Mouse (Mus musculus): ENCODE data around the gene Itih4. TPM values are rescaled to one million over a fixed set of nuclear protein-coding genes. Genes with fewer than 3 reads are reported as not detected.

The Itih4 gene
- polyA plus RNA-seq, 1 experiment from 2014 or later, result not detected

DNA sequence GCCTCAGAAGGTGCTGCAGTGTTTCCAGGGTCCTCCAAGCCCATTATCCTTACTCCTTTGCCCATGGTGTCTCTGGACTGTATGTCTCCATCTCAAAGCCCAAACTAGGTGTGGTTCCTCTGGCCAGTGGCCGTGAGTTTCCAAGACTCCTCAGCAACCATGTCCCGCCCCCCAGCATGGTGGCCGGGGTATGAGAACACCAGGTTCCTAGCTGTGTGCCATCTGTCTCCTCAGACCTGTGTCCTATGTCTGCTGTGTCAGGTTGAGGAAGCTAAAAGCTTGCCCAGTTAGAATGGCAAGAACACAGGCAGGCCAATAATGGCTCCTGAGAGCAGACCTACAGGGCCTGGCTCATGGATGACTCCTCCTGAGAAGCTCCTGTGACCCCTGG is 4.6 kb upstream of the Itih4 start:
- 95% methylated on average over 3 of the region's 3 CpGs for WGBS
- Histone ChIP-seq H3K36me3 (ENCODE audit: control insufficient read depth, insufficient read depth, low read length) (no peaks in the 10 kb centered on the region), H3K9me3 (ENCODE audit: control insufficient read depth, low read length) (no peaks in the 10 kb centered on the region), H3K4me2 (replicated peaks; ENCODE audit: low read depth, low read length) (no peak overlapping the region), H3K4me1 (replicated peaks; ENCODE audit: control insufficient read depth, insufficient read depth, low read length) (no peaks in the 10 kb centered on the region), H3K27ac (ENCODE audit: low read depth, low read length) (no peak overlapping the region), H3K9ac (ENCODE audit: low read depth, low read length) (no peak overlapping the region), H3K27me3 (ENCODE audit: control insufficient read depth, insufficient read depth, low read length) (no peaks in the 10 kb centered on the region), H3K4me3 (ENCODE audit: low read depth, low read length) (no peak overlapping the region)
- DNase-seq (ENCODE audit: low spot score) (no peak), ATAC-seq (ENCODE audit: low FRiP score) (no peak)

- 22% methylated on average over 3 of the region's 3 CpGs for WGBS
- H3K4me1 ChIP-seq (replicated peaks; ENCODE audit: control insufficient read depth, insufficient read depth, low read length), result no peaks in the 10 kb centered on the region
These were observed 978 bp upstream of the Itih4 start for GRCm38 (mm10) chr14:30885298-30885697.

GRCm38 (mm10) chr14:30888271-30888732 is 2.0 kb downstream of the Itih4 start:
- ATAC-seq (ENCODE audit: low FRiP score), result no peak
- H3K27me3 ChIP-seq (ENCODE audit: control insufficient read depth, insufficient read depth, low read length), result no peaks in the 10 kb centered on the region
- DNase-seq (ENCODE audit: low spot score), result no peak

More at GRCm38 (mm10) chr14:30885298-30885697, 978 bp upstream of the Itih4 start:
- ATAC-seq (ENCODE audit: low FRiP score) (no peak), DNase-seq (ENCODE audit: low spot score) (no peak)
- H3K36me3 ChIP-seq (ENCODE audit: control insufficient read depth, insufficient read depth, low read length), result no peaks in the 10 kb centered on the region
- H3K9me3 ChIP-seq (ENCODE audit: control insufficient read depth, low read length), result no peaks in the 10 kb centered on the region
- H3K27me3 ChIP-seq (ENCODE audit: control insufficient read depth, insufficient read depth, low read length), result no peaks in the 10 kb centered on the region
- H3K4me3 ChIP-seq (ENCODE audit: low read depth, low read length), result no peak overlapping the region
- H3K27ac ChIP-seq (ENCODE audit: low read depth, low read length), result no peak overlapping the region
- no peak overlapping the region for H3K9ac ChIP-seq (ENCODE audit: low read depth, low read length)
- no peak overlapping the region for H3K4me2 ChIP-seq (replicated peaks; ENCODE audit: low read depth, low read length)

GRCm38 (mm10) chr14:30899972-30900371 is 13.7 kb downstream of the Itih4 start:
- no peak overlapping the region for H3K4me2 ChIP-seq (replicated peaks; ENCODE audit: low read depth, low read length)
- H3K9ac ChIP-seq (ENCODE audit: low read depth, low read length), result no peak overlapping the region
- no peaks in the 10 kb centered on the region for H3K9me3 ChIP-seq (ENCODE audit: control insufficient read depth, low read length)
- H3K36me3 ChIP-seq (ENCODE audit: control insufficient read depth, insufficient read depth, low read length), result no peaks in the 10 kb centered on the region
- no peak for DNase-seq (ENCODE audit: low spot score)
- no peak overlapping the region for H3K27ac ChIP-seq (ENCODE audit: low read depth, low read length)
- no peaks in the 10 kb centered on the region for H3K4me1 ChIP-seq (replicated peaks; ENCODE audit: control insufficient read depth, insufficient read depth, low read length)
- ATAC-seq (ENCODE audit: low FRiP score), result no peak
- H3K4me3 ChIP-seq (ENCODE audit: low read depth, low read length), result no peak overlapping the region
- no peaks in the 10 kb centered on the region for H3K27me3 ChIP-seq (ENCODE audit: control insufficient read depth, insufficient read depth, low read length)
- WGBS, result 31% methylated on average over 3 of the region's 3 CpGs

More at GRCm38 (mm10) chr14:30888271-30888732, 2.0 kb downstream of the Itih4 start:
- no peaks in the 10 kb centered on the region for H3K9me3 ChIP-seq (ENCODE audit: control insufficient read depth, low read length)
- H3K4me2 ChIP-seq (replicated peaks; ENCODE audit: low read depth, low read length), result no peak overlapping the region
- no peaks in the 10 kb centered on the region for H3K36me3 ChIP-seq (ENCODE audit: control insufficient read depth, insufficient read depth, low read length)
- H3K4me3 ChIP-seq (ENCODE audit: low read depth, low read length), result no peak overlapping the region
- WGBS, result 24% methylated on average over 9 of the region's 9 CpGs
- H3K9ac ChIP-seq (ENCODE audit: low read depth, low read length), result no peak overlapping the region
- H3K4me1 ChIP-seq (replicated peaks; ENCODE audit: control insufficient read depth, insufficient read depth, low read length), result no peaks in the 10 kb centered on the region
- no peak overlapping the region for H3K27ac ChIP-seq (ENCODE audit: low read depth, low read length)

DNA sequence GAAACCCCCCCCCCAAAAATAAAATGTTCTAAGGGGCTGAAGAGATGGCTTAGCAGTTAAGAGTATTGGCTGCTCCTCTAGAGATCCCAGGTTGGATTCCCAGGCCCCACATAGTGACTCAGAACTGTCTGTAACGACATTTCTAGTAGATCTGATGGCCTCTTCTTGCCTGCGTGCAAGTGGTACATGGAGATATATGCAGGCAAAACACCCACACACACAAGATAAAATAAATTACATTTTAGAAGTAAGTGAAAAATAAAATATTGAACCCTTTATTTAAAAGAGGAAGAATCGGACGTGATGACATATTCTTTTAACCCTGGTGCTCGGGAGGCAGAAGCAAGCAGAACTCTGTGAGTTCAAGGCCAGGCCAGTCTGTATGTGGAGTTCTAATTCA is 16.4 kb downstream of the Itih4 start:
- H3K27me3 ChIP-seq (ENCODE audit: control insufficient read depth, insufficient read depth, low read length), result no peaks in the 10 kb centered on the region
- H3K36me3 ChIP-seq (ENCODE audit: control insufficient read depth, insufficient read depth, low read length), result no peaks in the 10 kb centered on the region
- DNase-seq (ENCODE audit: low spot score) (no peak), ATAC-seq (ENCODE audit: low FRiP score) (no peak)
- no peaks in the 10 kb centered on the region for H3K4me1 ChIP-seq (replicated peaks; ENCODE audit: control insufficient read depth, insufficient read depth, low read length)
- no peak overlapping the region for H3K27ac ChIP-seq (ENCODE audit: low read depth, low read length)
- no peak overlapping the region for H3K9ac ChIP-seq (ENCODE audit: low read depth, low read length)
- no peak overlapping the region for H3K4me3 ChIP-seq (ENCODE audit: low read depth, low read length)
- 95% methylated on average over 5 of the region's 5 CpGs for WGBS
- H3K9me3 ChIP-seq (ENCODE audit: control insufficient read depth, low read length), result no peaks in the 10 kb centered on the region
- no peak overlapping the region for H3K4me2 ChIP-seq (replicated peaks; ENCODE audit: low read depth, low read length)

DNA sequence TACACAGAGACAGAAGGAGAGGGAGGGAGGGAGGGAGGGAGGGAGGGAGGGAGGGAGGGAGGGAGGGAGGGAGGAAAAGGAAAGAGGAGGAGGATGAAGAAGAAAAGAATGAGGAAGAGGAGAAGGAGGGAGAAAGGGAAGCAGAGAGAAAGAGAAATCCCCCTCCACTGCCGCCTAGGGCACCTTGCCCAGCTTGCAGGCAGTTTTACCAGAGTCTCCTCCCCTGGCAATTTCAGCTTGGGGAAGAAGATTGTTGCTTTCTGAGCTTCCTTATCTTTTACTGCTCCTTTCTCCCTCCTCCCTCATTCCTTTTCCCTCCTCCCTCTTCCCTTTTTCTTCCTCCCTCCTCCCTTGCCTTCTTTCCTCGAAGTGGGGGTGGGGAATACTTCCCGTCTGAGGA is 16.8 kb downstream of the Itih4 start:
- no peak overlapping the region for H3K9ac ChIP-seq (ENCODE audit: low read depth, low read length)

DNA sequence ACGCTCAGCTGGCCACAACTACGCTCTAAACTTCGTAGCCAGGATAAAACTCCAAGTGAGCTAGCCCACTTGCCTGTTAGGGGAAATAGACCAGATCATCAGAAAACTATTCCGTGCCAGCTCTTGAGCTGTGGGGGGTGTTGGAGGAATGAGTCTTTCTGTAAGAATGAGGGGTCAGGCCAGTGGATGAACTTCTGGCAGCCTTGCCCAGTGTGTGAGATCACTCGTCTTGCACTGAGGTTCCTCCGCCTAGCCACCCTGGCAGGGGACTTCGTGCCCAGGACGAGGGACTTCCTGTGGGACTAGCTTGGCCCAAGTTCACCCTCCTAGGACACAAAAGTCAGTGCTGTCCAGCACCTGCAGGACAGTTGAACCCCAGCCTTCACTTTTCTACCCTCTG is 18.0 kb downstream of the Itih4 start:
- Histone ChIP-seq H3K36me3 (ENCODE audit: control insufficient read depth, insufficient read depth, low read length) (no peaks in the 10 kb centered on the region), H3K9ac (ENCODE audit: low read depth, low read length) (no peak overlapping the region), H3K27me3 (ENCODE audit: control insufficient read depth, insufficient read depth, low read length) (no peaks in the 10 kb centered on the region), H3K4me1 (replicated peaks; ENCODE audit: control insufficient read depth, insufficient read depth, low read length) (no peaks in the 10 kb centered on the region), H3K27ac (ENCODE audit: low read depth, low read length) (no peak overlapping the region), H3K9me3 (ENCODE audit: control insufficient read depth, low read length) (no peaks in the 10 kb centered on the region), H3K4me2 (replicated peaks; ENCODE audit: low read depth, low read length) (no peak overlapping the region), H3K4me3 (ENCODE audit: low read depth, low read length) (no peak overlapping the region)
- WGBS, result 84% methylated on average over 8 of the region's 8 CpGs
- ATAC-seq (ENCODE audit: low FRiP score) (no peak), DNase-seq (ENCODE audit: low spot score) (no peak)

More for the DNA sequence above, 16.8 kb downstream of the Itih4 start:
- Histone ChIP-seq H3K36me3 (ENCODE audit: control insufficient read depth, insufficient read depth, low read length) (no peaks in the 10 kb centered on the region), H3K27ac (ENCODE audit: low read depth, low read length) (no peak overlapping the region), H3K27me3 (ENCODE audit: control insufficient read depth, insufficient read depth, low read length) (no peaks in the 10 kb centered on the region), H3K4me3 (ENCODE audit: low read depth, low read length) (no peak overlapping the region), H3K4me1 (replicated peaks; ENCODE audit: control insufficient read depth, insufficient read depth, low read length) (no peaks in the 10 kb centered on the region), H3K4me2 (replicated peaks; ENCODE audit: low read depth, low read length) (no peak overlapping the region), H3K9me3 (ENCODE audit: control insufficient read depth, low read length) (no peaks in the 10 kb centered on the region)
- 66% methylated on average over 3 of the region's 3 CpGs for WGBS
- DNase-seq (ENCODE audit: low spot score), result no peak
- no peak for ATAC-seq (ENCODE audit: low FRiP score)

- 95% methylated on average over 6 of the region's 6 CpGs for WGBS
- Histone ChIP-seq H3K4me3 (ENCODE audit: low read depth, low read length) (no peak overlapping the region), H3K27me3 (ENCODE audit: control insufficient read depth, insufficient read depth, low read length) (no peaks in the 10 kb centered on the region), H3K9ac (ENCODE audit: low read depth, low read length) (no peak overlapping the region), H3K27ac (ENCODE audit: low read depth, low read length) (no peak overlapping the region), H3K4me1 (replicated peaks; ENCODE audit: control insufficient read depth, insufficient read depth, low read length) (no peaks in the 10 kb centered on the region), H3K4me2 (replicated peaks; ENCODE audit: low read depth, low read length) (no peak overlapping the region), H3K9me3 (ENCODE audit: control insufficient read depth, low read length) (no peaks in the 10 kb centered on the region), H3K36me3 (ENCODE audit: control insufficient read depth, insufficient read depth, low read length) (no peaks in the 10 kb centered on the region)
- ATAC-seq (ENCODE audit: low FRiP score) (no peak), DNase-seq (ENCODE audit: low spot score) (no peak)
These were observed 19.7 kb downstream of the Itih4 start for GRCm38 (mm10) chr14:30906001-30906400.

GRCm38 (mm10) chr14:30907814-30908265 is 21.6 kb downstream of the Itih4 start:
- Histone ChIP-seq H3K27ac (ENCODE audit: low read depth, low read length) (no peak overlapping the region), H3K36me3 (ENCODE audit: control insufficient read depth, insufficient read depth, low read length) (no peaks in the 10 kb centered on the region), H3K4me2 (replicated peaks; ENCODE audit: low read depth, low read length) (no peak overlapping the region), H3K27me3 (ENCODE audit: control insufficient read depth, insufficient read depth, low read length) (no peaks in the 10 kb centered on the region), H3K9ac (ENCODE audit: low read depth, low read length) (no peak overlapping the region), H3K4me3 (ENCODE audit: low read depth, low read length) (no peak overlapping the region), H3K9me3 (ENCODE audit: control insufficient read depth, low read length) (no peaks in the 10 kb centered on the region), H3K4me1 (replicated peaks; ENCODE audit: control insufficient read depth, insufficient read depth, low read length) (no peaks in the 10 kb centered on the region)
- 80% methylated on average over 3 of the region's 3 CpGs for WGBS
- DNase-seq (ENCODE audit: low spot score), result no peak
- ATAC-seq (ENCODE audit: low FRiP score), result no peak
